Mouse (Mus musculus): Measurements from ENCODE around the gene Caprin1. TPM values are rescaled to one million over a fixed set of nuclear protein-coding genes. Genes with fewer than 3 reads are reported as not detected.

The Caprin1 gene
- 184 and 234 TPM in 2 replicates for total RNA-seq (2023)

DNA sequence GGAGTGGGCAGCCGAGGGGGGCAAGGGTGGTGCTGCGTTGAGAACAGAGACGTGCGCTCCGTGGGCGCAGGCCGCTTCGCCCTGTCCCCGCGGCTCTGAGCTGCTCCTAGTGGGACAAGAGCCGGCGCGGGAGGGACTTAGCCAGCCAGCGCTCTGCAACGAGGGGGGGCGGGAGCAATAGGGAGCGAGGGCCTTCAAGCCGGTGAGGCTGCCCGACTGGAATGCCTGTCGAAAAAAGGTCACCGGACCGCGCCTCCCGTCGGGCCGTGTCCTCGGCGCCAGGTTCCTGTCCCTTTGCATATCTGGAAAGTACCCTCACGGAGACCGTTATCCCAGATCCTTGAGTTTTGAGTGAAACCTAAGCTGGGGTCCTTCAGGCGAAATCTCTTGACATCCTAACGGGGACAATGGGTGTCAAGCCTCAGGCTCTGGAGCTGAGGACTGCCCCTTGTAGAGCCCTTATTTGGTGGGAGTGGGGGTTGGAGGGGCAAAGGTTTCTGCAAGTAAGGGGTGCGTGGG, at the start of gene Caprin1:
Gene Caprin1 (minus strand): TSS at position 159 of the 519 bp plus-strand sequence.

DNA sequence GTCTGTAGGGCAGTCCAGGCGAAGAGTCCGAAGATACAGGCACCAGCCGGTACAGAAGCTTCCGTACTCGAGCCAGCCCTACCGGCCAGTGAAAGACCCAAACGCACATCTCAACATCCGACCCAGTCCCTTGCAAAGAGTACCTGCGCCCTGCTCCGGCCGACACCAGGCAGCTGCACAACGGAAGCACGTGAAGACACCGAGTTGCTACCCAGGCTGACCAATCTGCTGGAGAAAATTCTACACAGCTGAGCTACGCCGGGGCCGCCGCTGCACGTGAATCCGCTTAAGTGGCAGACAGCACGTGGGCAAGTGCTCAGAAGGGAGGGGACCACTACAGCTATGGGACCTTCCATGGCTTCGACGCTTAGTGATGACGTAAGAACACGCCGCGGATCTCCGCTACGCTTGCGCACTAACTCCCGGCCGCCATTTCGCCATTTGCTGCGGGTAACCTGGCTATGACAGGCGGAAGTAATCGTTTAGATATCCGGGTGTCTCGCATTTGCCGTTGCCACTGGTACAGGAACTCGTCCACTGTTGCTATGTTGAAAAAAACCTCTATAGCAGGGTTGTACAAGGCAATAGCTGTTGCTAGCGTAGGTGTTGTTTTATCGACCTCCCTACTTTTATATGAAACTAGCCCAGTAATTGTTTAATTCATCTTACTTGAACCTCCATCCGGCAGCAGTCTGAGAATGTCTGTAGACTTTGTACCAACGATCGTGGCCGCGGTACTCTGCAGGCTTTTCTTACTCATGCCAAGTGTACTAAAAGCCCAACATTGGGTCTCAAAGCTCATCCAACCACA, 36.3 kb downstream of the Caprin1 start, which contains the start of gene Nat10:
Gene Nat10 (minus strand): TSS at position 365 of the 811 bp plus-strand sequence.

Other genes starting within 250 kb of the Caprin1 start
- gene Abtb2, start 231.3 kb downstream of the Caprin1 start, total RNA-seq (2023): 71.9 and 99.9 TPM in 2 replicates
- gene Nat10, start 36.4 kb downstream of the Caprin1 start, total RNA-seq (2023): 15.1 and 16.7 TPM in 2 replicates
- 52.5 and 75.0 TPM in 2 replicates for gene Lmo2, start 160.3 kb upstream of the Caprin1 start, total RNA-seq (2023)
- gene Fbxo3, start 230.1 kb upstream of the Caprin1 start, total RNA-seq (2023): 26.7 and 34.3 TPM in 2 replicates
- gene 4931422A03Rik, start 230.7 kb upstream of the Caprin1 start, total RNA-seq (2023): not detected in 2 replicates